Mouse (Mus musculus) C2C12 (cell line): ENCODE measurements at regions not wholly inside any gene's neighbourhood (a gene's known extent, or its start where the extent isn't known, plus 50 kb on each side); places are given as distances from the start of the nearest gene placed in this dataset.

Source experiments
- CEBPB ChIP-seq: IDR thresholded peaks from one replicate; pipeline ENCODE4 v1.6.1; 2011; ENCODE audit warnings: low read depth, mild to moderate bottlenecking, control low read depth, moderate library complexity
- CTCF ChIP-seq: IDR thresholded peaks from one replicate; pipeline ENCODE4 v1.5.1; 2011; ENCODE audit not compliant: control insufficient read depth, insufficient read depth, insufficient read length
- FOSL1 ChIP-seq: IDR thresholded peaks from one replicate; pipeline ENCODE4 v1.8.0; 2011; ENCODE audit warnings: mild to moderate bottlenecking, low read length; ENCODE audit not compliant: poor library complexity, insufficient read depth, severe bottlenecking
- MAX ChIP-seq: IDR thresholded peaks from one replicate; pipeline ENCODE4 v1.6.1; 2011; ENCODE audit warnings: mild to moderate bottlenecking, control low read depth
- MYOD1 ChIP-seq: IDR thresholded peaks from one replicate; pipeline ENCODE4 v1.6.1; 2011; ENCODE audit warnings: low read depth; ENCODE audit not compliant: control insufficient read depth, insufficient read length
- MYOG ChIP-seq: IDR thresholded peaks from one replicate; pipeline ENCODE4 v1.6.1; 2011; ENCODE audit not compliant: control insufficient read depth, insufficient read length; ENCODE audit errors: extremely low read depth
- USF1 ChIP-seq: IDR thresholded peaks from one replicate; pipeline ENCODE4 v1.6.1; 2011; ENCODE audit warnings: low read depth, mild to moderate bottlenecking, control low read depth, moderate library complexity

DNA sequence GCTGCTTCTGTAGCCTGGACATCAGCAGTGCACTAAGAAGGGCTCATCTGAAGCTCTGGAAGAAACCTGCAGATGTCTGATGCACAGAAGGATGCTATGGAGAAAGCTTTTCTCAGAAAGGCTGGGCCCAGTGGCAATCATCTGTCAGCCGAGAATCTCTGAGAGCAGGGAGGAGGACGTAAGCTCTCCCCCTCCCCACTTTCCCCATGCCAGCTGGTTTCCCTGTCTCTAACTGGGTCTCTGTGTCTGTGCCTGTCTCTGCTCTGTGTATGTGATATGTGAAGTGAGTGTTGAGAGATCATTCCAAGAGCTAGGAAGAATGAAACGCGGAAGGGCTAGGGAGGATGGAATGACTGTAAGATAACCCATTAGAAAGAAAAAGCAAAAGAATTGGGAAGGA is 155.1 kb upstream of the Podxl start:
- TF ChIP-seq CTCF: no peak
- no peak for TF ChIP-seq USF1
- no peak for TF ChIP-seq MYOG
- no peak for TF ChIP-seq FOSL1
- TF ChIP-seq MYOD1: no peak
- no peak for TF ChIP-seq CEBPB
- TF ChIP-seq MAX: no peak
